Mouse (Mus musculus) cortical plate, adult 2 months (tissue): ENCODE results near the gene Stk24.

Experiments used
- CTCF ChIP-seq: fragments of 200-500 bp; IDR thresholded peaks from 2 replicates; pipeline ENCODE4 v1.5.1; 2011; ENCODE audit warnings: mild to moderate bottlenecking, control low read depth, low read length; ENCODE audit not compliant: insufficient read depth; ENCODE audit errors: extremely low read depth
- POLR2A ChIP-seq: fragments of 200-500 bp; IDR thresholded peaks from 2 replicates; pipeline ENCODE4 v1.6.1; 2011; ENCODE audit warnings: mild to moderate bottlenecking, low read length, control low read depth; ENCODE audit not compliant: insufficient read depth; ENCODE audit errors: extremely low read depth

GRCm38 (mm10) chr14:121252542-121252941 is 127.3 kb downstream of the Stk24 start:
- TF ChIP-seq CTCF (no peak), POLR2A (no peak)
